Mouse (Mus musculus): ENCODE measurements around the gene Hspbp1.

- TF ChIP-seq CTCF (IDR thresholded peaks at IDR 0.05) = no peak
- no peak for TF ChIP-seq EP300 (IDR thresholded peaks at IDR 0.05)
Measured at GRCm38 (mm10) chr7:4655916-4656315, 29.0 kb downstream of the Hspbp1 start.
